Mouse (Mus musculus) intestine, postnatal 0 days (tissue): ENCODE results near the gene Gm10382. TPM values are rescaled to one million over a fixed set of nuclear protein-coding genes. Genes with fewer than 3 reads are reported as not detected.
"Not testable (repeated sequence)": the region's sequence is repeated elsewhere in the genome, so short reads cannot be mapped to it uniquely, and the experiment has no call there.

Source experiments
- ATAC-seq: fragments of 200-750 bp; cut with Nextera tagmentation; 2 replicates; pipeline ENCODE4 v1.8.0; 2017; ENCODE audit warnings: mild to moderate bottlenecking, moderate TSS enrichment, moderate library complexity
- H3K27ac ChIP-seq: fragments of 300-500 bp; sonication (generic); 2 replicates; pipeline ENCODE4 v1.5.1; 2014; ENCODE audit warnings: mild to moderate bottlenecking, low read depth, low read length, moderate library complexity
- H3K27me3 ChIP-seq: fragments of 300-500 bp; sonication (generic); replicated peaks from 2 replicates; pipeline ENCODE4 v1.6.1; 2014; ENCODE audit warnings: low read length, mixed read lengths; ENCODE audit not compliant: control insufficient read depth, insufficient read depth
- H3K36me3 ChIP-seq: fragments of 300-500 bp; sonication (generic); 2 replicates; pipeline ENCODE4 v1.6.1; 2014; ENCODE audit warnings: mild to moderate bottlenecking, moderate library complexity; ENCODE audit not compliant: control insufficient read depth, insufficient read depth
- H3K4me1 ChIP-seq: fragments of 300-500 bp; sonication (generic); replicated peaks from 2 replicates; pipeline ENCODE4 v1.6.1; 2014; ENCODE audit warnings: antibody characterized with exemption, low read length, mixed read lengths; ENCODE audit not compliant: control insufficient read depth, insufficient read depth
- H3K4me2 ChIP-seq: fragments of 300-500 bp; sonication (generic); replicated peaks from 2 replicates; pipeline ENCODE4 v1.6.1; 2014; ENCODE audit warnings: low read depth, mild to moderate bottlenecking, moderate library complexity
- H3K4me3 ChIP-seq: fragments of 300-500 bp; sonication (generic); 2 replicates; pipeline ENCODE4 v1.5.1; 2014; ENCODE audit warnings: low read depth, low read length
- H3K9ac ChIP-seq: fragments of 300-500 bp; sonication (generic); 2 replicates; pipeline ENCODE4 v1.6.1; 2014; ENCODE audit warnings: mild to moderate bottlenecking, low read depth, low read length
- H3K9me3 ChIP-seq: fragments of 300-500 bp; sonication (generic); 2 replicates; pipeline ENCODE4 v1.6.1; 2016; ENCODE audit warnings: mixed run types; ENCODE audit not compliant: control insufficient read depth
- CTCF ChIP-seq: sonication (generic); IDR thresholded peaks from 2 replicates; pipeline ENCODE4 v1.5.1; 2016; ENCODE audit warnings: low read depth, mild to moderate bottlenecking, control low read depth, antibody characterized with exemption, moderate library complexity
- WGBS: fragments of 180-500 bp; shearing (Covaris S2); extraction: QIAGEN DNeasy Blood & Tissue Kit; methylation state at CpG from one replicate; pipeline ENCODE4 v1.1.7; 2014; 5-methylcytosine and 5-hydroxymethylcytosine counted together
- polyA plus RNA-seq: library from polyadenylated mRNA; unstranded; fragments of >200 nt; fragmentation: Nextera tagmentation; extraction: Ambion mirVana; gene quantifications from 2 replicates; pipeline ENCODE4 v1.2.1, GENCODE M21; 2015

The Gm10382 gene
- polyA plus RNA-seq, 1 experiment from 2014 or later, result 0.16 TPM

DNA sequence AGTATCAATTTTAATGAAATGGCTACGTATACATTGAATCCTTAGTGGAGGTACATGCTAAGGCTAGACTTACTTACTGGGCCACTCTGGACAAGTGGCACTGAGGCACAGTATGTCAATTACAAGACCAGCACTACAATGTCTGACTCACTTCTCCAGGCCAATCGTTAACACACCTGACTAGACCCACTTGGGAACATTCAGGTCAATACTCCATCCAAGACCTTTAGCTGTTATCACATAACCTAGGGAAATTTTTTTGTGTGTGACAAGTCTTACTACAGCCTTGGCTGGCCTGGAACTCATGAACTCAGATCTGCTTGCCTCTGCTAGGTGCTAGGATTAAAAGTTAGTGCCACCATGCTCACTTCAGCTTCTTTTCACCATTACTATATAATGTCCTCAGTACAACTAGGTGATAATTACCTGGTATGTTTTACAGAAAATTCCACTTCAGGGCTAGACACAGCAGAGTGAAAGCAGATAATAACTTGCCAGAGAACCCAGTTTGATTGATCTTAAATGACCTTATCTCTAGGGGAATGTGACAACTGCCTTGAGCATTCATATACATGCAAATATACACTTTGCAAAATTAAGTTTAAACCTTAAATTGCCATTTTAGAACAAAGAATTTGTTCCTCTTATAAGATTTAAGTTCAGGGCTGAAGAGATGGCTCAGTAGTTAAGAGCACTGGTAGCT, 4.5 kb upstream of the Gm10382 start:
- ATAC-seq, result peak; percentile 20; the same call in 1 of the 2 replicates
- TF ChIP-seq CTCF, result no peak
- Histone ChIP-seq H3K4me2 (no peak overlapping the region), H3K4me1 (no peaks in the 10 kb centered on the region), H3K36me3 (peaks cover 25% of the 10 kb centered on the region), H3K9ac (no peak overlapping the region), H3K27me3 (no peaks in the 10 kb centered on the region), H3K27ac (no peak overlapping the region), H3K4me3 (no peak overlapping the region), H3K9me3 (no peaks in the 10 kb centered on the region)
- 69% methylated on average over 2 of the region's 2 CpGs for WGBS

GRCm38 (mm10) chr5:125385215-125385940, 3.7 kb upstream of the Gm10382 start:
- H3K4me3 ChIP-seq, result peak overlapping the region; percentile 14; the same call in 1 of the 2 replicates
- H3K27ac ChIP-seq, result no peak overlapping the region
- H3K9ac ChIP-seq, result no peak overlapping the region
- no peak for TF ChIP-seq CTCF
- H3K27me3 ChIP-seq, result no peaks in the 10 kb centered on the region
- H3K9me3 ChIP-seq, result no peaks in the 10 kb centered on the region
- 0 out of 2 replicates have a peak, but pooled peaks cover under 1% of the 10 kb centered on the region for H3K4me1 ChIP-seq
- WGBS, result 62% methylated on average over 8 of the region's 8 CpGs
- no peak for ATAC-seq
- H3K4me2 ChIP-seq, result peak overlapping the region; percentile 51
- peaks cover 25% of the 10 kb centered on the region for H3K36me3 ChIP-seq

- not testable (repeated sequence) for H3K27me3 ChIP-seq, ATAC-seq, H3K4me3 ChIP-seq, H3K27ac ChIP-seq, H3K9me3 ChIP-seq, H3K4me1 ChIP-seq, H3K9ac ChIP-seq
- WGBS, result 90% methylated on average over 5 of the region's 6 CpGs
- Histone ChIP-seq H3K4me2 (0 out of 2 replicates have a peak overlapping the region, but pooled peaks have one; percentile 30), H3K36me3 (peaks cover 25% of the 10 kb centered on the region)
Observed at GRCm38 (mm10) chr5:125387295-125387694, 1.8 kb upstream of the Gm10382 start.

GRCm38 (mm10) chr5:125388358-125389092, 597 bp upstream of the Gm10382 start:
- 0 out of 2 replicates have a peak, but pooled peaks cover 5% of the 10 kb centered on the region for H3K4me1 ChIP-seq
- peak overlapping the region; percentile 100 for H3K4me3 ChIP-seq
- no peak for ATAC-seq
- no peaks in the 10 kb centered on the region for H3K9me3 ChIP-seq
- H3K4me2 ChIP-seq, result peak overlapping the region; percentile 90
- TF ChIP-seq CTCF, result no peak
- H3K36me3 ChIP-seq, result peaks cover 25% of the 10 kb centered on the region
- no peaks in the 10 kb centered on the region for H3K27me3 ChIP-seq
- peak overlapping the region; percentile 99 for H3K27ac ChIP-seq
- 16% methylated on average over 13 of the region's 13 CpGs for WGBS
- peak overlapping the region; percentile 100 for H3K9ac ChIP-seq

DNA sequence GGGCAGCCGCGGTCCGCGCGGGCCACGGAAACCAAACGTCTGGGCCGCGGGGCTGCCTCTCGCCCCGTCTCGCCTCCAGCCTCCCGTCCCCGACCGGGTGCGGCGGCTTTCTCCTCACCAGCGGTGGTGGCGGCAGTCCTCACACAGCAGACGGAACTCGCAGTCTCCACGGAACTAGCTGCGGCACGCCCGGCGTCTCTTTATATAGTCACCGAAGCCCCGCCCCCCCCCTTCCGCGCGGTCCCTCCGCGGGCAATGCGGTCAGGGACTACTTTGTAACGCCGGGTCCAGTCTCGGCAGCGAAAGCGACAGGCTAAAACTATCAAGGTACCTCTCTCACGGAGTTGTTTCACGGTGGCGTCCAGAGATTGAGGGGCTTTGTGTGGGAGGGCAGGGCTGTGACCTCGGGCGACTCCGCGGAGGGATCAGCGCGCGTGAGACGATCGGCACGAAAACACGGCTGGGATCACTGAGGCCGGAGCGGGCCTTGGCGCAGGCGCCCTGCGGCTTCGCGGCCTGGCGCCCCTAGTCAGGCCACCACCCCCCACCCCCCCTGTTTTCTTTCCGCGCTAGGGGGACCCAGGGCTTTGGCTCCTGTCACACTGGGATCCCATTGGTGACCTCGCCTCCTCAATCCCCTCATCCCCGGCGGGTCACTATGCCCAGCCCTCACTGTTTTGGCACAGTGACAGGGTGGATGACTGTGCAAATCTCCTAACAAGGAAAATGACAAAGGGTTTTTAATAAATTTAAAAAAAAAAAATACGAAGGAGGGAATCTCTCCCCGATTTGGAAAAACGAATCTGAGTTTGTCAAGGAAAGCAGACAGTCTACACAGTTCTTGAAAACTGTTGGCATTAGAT, 688 bp downstream of the Gm10382 start, which contains the start of gene Ubc:
Ubc (minus strand) TSS at position 624 of the 863 bp plus-strand sequence.
- ATAC-seq, result peak; percentile 48
- H3K4me2 ChIP-seq, result peak within 1 kb of the TSS; percentile 90
- H3K27me3 ChIP-seq, result no peaks in the 10 kb centered on the region
- 0 out of 2 replicates have a peak, but pooled peaks cover 13% of the 10 kb centered on the region for H3K4me1 ChIP-seq
- H3K9ac ChIP-seq, result peak within 1 kb of the TSS; percentile 100
- no peaks in the 10 kb centered on the region for H3K9me3 ChIP-seq
- H3K36me3 ChIP-seq, result peaks cover 20% of the 10 kb centered on the region
- H3K4me3 ChIP-seq, result peak within 1 kb of the TSS; percentile 100
- peak within 1 kb of the TSS; percentile 99 for H3K27ac ChIP-seq
- WGBS, result under 1% methylated on average over 69 of the region's 69 CpGs
- TF ChIP-seq CTCF, result peak; percentile 14; the same call in 1 of the 2 replicates
